19 mouse cellular contexts compared by ENCODE assay signal in genomic region chr10:53364311-53364710, GRCm38 (mm10). TPM values are rescaled to one million over a fixed set of nuclear protein-coding genes. Genes with fewer than 3 reads are reported as not detected.
"Had no signal": no experiment of that assay in that cellular context is flagged by ENCODE, and none has a peak within 500 bp of the region (broad histone marks: within the 10 kb centered on the region; RNA-seq: fewer than 3 reads in every experiment).

No protein-coding gene starts in this region.

- H3K4me1 ChIP-seq: midbrain, embryonic 10.5 days; neural tube, embryonic 13.5 days; neural tube, embryonic 15.5 days had no signal

- H3K9me3 ChIP-seq: midbrain, embryonic 10.5 days; neural tube, embryonic 13.5 days; neural tube, embryonic 15.5 days had no signal

- DNase-seq: lung, adult 18-20 months; lung, embryonic 14.5 days; lung, postnatal 10 days; lung, postnatal 4 days; midbrain, embryonic 14.5 days; retina, postnatal 1 day; right cerebral cortex, adult 18-20 months; right cerebral cortex, postnatal 25 days; right cerebral cortex, postnatal 4 days; spleen, adult 18-20 months; thymus, adult 18-20 months; thymus, postnatal 14 days; thymus, postnatal 36 days had no signal

- H3K4me2 ChIP-seq: lung, embryonic 14.5 days; neural tube, embryonic 13.5 days; neural tube, embryonic 15.5 days had no signal

- H3K4me3 ChIP-seq: midbrain, embryonic 10.5 days; myocyte; neural tube, embryonic 13.5 days; neural tube, embryonic 15.5 days had no signal

- H3K27me3 ChIP-seq: neural tube, embryonic 13.5 days; neural tube, embryonic 15.5 days had no signal

- H3K27ac ChIP-seq: midbrain, embryonic 10.5 days; neural tube, embryonic 13.5 days; neural tube, embryonic 15.5 days had no signal

- ATAC-seq: midbrain, embryonic 16.5 days had no signal

- H3K9ac ChIP-seq: lung, embryonic 14.5 days; neural tube, embryonic 13.5 days; neural tube, embryonic 15.5 days had no signal

- H3K36me3 ChIP-seq: neural tube, embryonic 15.5 days had no signal

RNA-seq across cellular contexts. Expression of gene Pln, which starts 26.8 kb away (rescaled TPM):
- total RNA-seq: megakaryocyte, adult 5-6 weeks had no signal
